Mouse (Mus musculus) midbrain, embryonic 11.5 days (tissue): ENCODE data around the gene Ifnb1. TPM values are rescaled to one million over a fixed set of nuclear protein-coding genes. Genes with fewer than 3 reads are reported as not detected.

Source experiments
- ATAC-seq: fragments of 200-750 bp; cut with Nextera tagmentation; 2 replicates; pipeline ENCODE4 v1.8.0; 2017; ENCODE audit warnings: moderate TSS enrichment, moderate library complexity; ENCODE audit not compliant: low FRiP score
- DNase-seq: peaks from one replicate; pipeline ENCODE4 v3.0.0; 2015; ENCODE audit warnings: low spot score; ENCODE audit errors: missing footprints
- H3K27ac ChIP-seq: fragments of 300-500 bp; sonication (generic); 2 replicates; pipeline ENCODE4 v1.5.1; 2014; ENCODE audit warnings: low read depth, low read length
- H3K27me3 ChIP-seq: fragments of 300-500 bp; sonication (generic); 2 replicates; pipeline ENCODE4 v1.6.1; 2014; ENCODE audit warnings: mild to moderate bottlenecking, low read length, moderate library complexity, mixed read lengths; ENCODE audit not compliant: control insufficient read depth, insufficient read depth
- H3K36me3 ChIP-seq: fragments of 300-500 bp; sonication (generic); 2 replicates; pipeline ENCODE4 v1.6.1; 2014; ENCODE audit warnings: mild to moderate bottlenecking, low read length, moderate library complexity, mixed read lengths; ENCODE audit not compliant: control insufficient read depth, insufficient read depth
- H3K4me1 ChIP-seq: fragments of 300-500 bp; sonication (generic); 2 replicates; pipeline ENCODE4 v1.6.1; 2014; ENCODE audit warnings: low read length; ENCODE audit not compliant: control insufficient read depth, insufficient read depth
- H3K4me2 ChIP-seq: fragments of 300-500 bp; sonication (generic); 2 replicates; pipeline ENCODE4 v1.6.1; 2014; ENCODE audit warnings: mild to moderate bottlenecking, moderate library complexity
- H3K4me3 ChIP-seq: fragments of 300-500 bp; sonication (generic); 2 replicates; pipeline ENCODE4 v1.5.1; 2014; ENCODE audit warnings: low read depth, low read length
- H3K9ac ChIP-seq: fragments of 300-500 bp; sonication (generic); 2 replicates; pipeline ENCODE4 v1.6.1; 2014; ENCODE audit warnings: low read length
- H3K9me3 ChIP-seq: fragments of 300-500 bp; sonication (generic); 2 replicates; pipeline ENCODE4 v1.6.1; 2016; ENCODE audit warnings: low read length; ENCODE audit not compliant: control insufficient read depth
- WGBS: fragments of 180-500 bp; shearing (Covaris S2); extraction: QIAGEN DNeasy Blood & Tissue Kit; methylation state at CpG from one replicate; pipeline ENCODE4 v1.1.7; 2014; 5-methylcytosine and 5-hydroxymethylcytosine counted together
- polyA plus RNA-seq: library from polyadenylated mRNA; unstranded; fragments of >200 nt; fragmentation: Nextera tagmentation; extraction: Ambion mirVana; gene quantifications from 2 replicates; pipeline ENCODE4 v1.2.1, GENCODE M21; 2014

Ifnb1 gene
- polyA plus RNA-seq, 1 experiment from 2014 or later = not detected

DNA sequence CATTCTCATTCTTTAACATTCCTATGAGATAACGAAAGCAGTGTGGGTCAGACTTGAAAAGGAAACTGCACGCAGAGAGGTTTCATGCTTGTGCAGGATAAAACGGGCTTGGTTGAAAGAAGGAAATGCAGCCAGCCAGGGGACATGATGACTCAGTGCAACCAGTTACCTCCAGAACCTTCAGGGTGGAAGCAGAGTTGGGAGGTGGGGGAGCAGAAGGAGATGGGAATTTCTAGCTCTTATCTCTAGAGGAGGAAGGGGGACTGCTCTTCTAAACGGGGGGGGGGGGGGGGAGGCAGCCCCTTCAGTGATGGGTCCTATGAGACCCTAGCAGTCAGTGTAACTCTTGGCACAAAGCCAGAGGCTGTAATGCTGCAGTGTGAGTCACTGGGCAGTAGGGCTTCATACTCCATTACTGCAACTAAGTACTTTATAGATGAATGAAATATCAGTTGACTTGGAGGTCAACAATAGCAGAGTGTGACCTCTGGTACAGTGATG lies 6.8 kb downstream of the Ifnb1 start:
- Histone ChIP-seq H3K9me3 (no peaks in the 10 kb centered on the region), H3K4me2 (no peak overlapping the region), H3K27me3 (no peaks in the 10 kb centered on the region), H3K4me3 (no peak overlapping the region), H3K36me3 (no peaks in the 10 kb centered on the region), H3K9ac (no peak overlapping the region), H3K4me1 (no peaks in the 10 kb centered on the region), H3K27ac (no peak overlapping the region)
- WGBS = 70% methylated on average over 3 of the region's 4 CpGs
- ATAC-seq = no peak
- no peak for DNase-seq

DNA sequence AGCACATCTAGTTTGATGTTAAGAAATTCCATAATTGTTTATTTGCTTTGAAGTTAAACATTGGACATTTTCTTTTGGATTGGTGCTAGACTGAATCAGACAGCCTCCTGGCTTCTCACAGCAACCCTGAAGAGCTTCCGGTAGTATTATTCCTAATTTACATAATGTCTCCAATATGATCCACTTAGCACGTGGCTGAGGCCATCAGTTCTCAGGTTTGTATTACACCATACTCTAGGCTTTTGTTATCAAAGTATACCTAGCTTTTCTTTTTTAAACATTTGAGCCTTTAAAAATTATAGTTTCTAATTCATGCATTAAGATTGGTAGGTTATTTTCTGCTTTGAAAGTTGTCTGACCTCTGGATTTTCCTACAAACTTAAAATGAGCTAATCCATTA lies 7.3 kb downstream of the Ifnb1 start:
- no peak overlapping the region for H3K9ac ChIP-seq
- no peak for DNase-seq
- no peak for ATAC-seq
- no peak overlapping the region for H3K4me2 ChIP-seq
- H3K4me3 ChIP-seq = no peak overlapping the region
- WGBS = 80% methylated on average over 2 of the region's 2 CpGs
- H3K9me3 ChIP-seq = no peaks in the 10 kb centered on the region
- no peaks in the 10 kb centered on the region for H3K4me1 ChIP-seq
- no peak overlapping the region for H3K27ac ChIP-seq
- H3K36me3 ChIP-seq = no peaks in the 10 kb centered on the region
- H3K27me3 ChIP-seq = no peaks in the 10 kb centered on the region

DNA sequence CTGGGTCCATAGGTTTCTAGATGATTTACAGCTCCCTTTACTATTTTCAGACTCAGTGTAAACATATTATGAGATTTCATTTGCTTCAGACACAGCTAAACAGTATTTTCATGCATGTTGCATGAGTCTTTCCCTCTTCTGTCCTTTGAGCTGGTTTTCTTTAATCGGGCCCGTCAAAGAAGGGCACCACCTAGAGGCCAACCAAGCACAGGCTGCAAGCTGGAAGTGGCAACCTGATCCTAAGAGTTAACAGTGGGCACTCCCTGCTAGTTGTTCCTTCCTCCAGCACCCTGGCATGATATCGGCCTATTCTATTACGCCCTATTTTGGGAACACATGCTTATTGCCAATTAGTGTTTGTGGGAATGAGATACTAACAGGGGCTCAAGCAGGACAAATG lies 8.2 kb downstream of the Ifnb1 start:
- Histone ChIP-seq H3K27ac (no peak overlapping the region), H3K9me3 (no peaks in the 10 kb centered on the region), H3K27me3 (no peaks in the 10 kb centered on the region), H3K4me2 (no peak overlapping the region), H3K4me1 (no peaks in the 10 kb centered on the region), H3K9ac (no peak overlapping the region), H3K4me3 (no peak overlapping the region), H3K36me3 (no peaks in the 10 kb centered on the region)
- ATAC-seq (no peak), DNase-seq (peak; percentile 85)
- WGBS = 45% methylated on average over 4 of the region's 4 CpGs

DNA sequence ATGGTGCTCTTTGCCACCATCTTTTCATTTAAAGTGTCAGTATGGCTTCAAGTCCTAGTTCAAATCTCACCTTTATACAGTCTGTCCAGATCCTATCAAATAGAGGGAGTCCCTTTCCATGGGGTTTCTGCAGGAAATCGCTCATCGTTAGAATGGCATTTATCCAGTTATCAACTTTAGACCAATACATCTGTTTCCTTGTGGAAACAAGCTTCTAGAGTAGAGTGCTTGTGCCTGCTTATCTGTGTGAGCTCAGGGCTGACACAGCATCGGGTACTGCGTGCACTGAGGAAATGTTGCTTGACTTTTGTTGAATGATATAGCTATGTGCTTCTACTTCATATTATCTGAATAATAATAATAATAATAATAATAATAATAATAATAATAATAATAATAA lies 8.8 kb downstream of the Ifnb1 start:
- no peak overlapping the region for H3K4me3 ChIP-seq
- no peak overlapping the region for H3K9ac ChIP-seq
- DNase-seq (no peak), ATAC-seq (no peak)
- H3K27me3 ChIP-seq = no peaks in the 10 kb centered on the region
- no peaks in the 10 kb centered on the region for H3K9me3 ChIP-seq
- WGBS = 91% methylated on average over 4 of the region's 4 CpGs
- no peaks in the 10 kb centered on the region for H3K4me1 ChIP-seq
- no peaks in the 10 kb centered on the region for H3K36me3 ChIP-seq
- H3K27ac ChIP-seq = no peak overlapping the region
- H3K4me2 ChIP-seq = no peak overlapping the region

DNA sequence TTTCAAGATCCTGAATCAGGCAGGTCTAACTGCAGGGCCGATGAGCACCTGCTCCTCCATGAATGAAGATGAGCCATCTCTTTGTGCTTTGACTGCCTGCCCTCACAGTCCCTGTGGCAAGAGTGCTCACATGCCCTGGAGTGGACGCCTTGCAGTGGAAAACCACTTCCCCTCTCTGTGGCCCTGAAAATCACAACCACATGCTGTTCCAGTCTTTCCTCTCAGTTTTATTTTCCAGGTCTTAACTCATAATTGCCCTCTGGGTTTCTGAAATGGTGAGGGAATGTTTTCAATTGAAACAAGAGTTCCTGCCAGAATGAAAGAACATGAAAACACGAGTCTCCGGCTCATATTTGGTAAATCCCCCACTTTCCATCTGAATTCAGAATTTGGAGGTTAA lies 18.8 kb downstream of the Ifnb1 start:
- H3K4me3 ChIP-seq = no peak overlapping the region
- 79% methylated on average over 4 of the region's 4 CpGs for WGBS
- no peaks in the 10 kb centered on the region for H3K36me3 ChIP-seq
- no peak overlapping the region for H3K4me2 ChIP-seq
- H3K9me3 ChIP-seq = no peaks in the 10 kb centered on the region
- H3K27ac ChIP-seq = no peak overlapping the region
- H3K9ac ChIP-seq = no peak overlapping the region
- H3K27me3 ChIP-seq = no peaks in the 10 kb centered on the region
- no peak for DNase-seq
- H3K4me1 ChIP-seq = no peaks in the 10 kb centered on the region
- no peak for ATAC-seq

GRCm38 (mm10) chr4:88501247-88501646 lies 21.3 kb downstream of the Ifnb1 start:
- 88% methylated on average over 3 of the region's 3 CpGs for WGBS
- ATAC-seq = no peak

GRCm38 (mm10) chr4:88496321-88497018 lies 26.1 kb downstream of the Ifnb1 start:
- Histone ChIP-seq H3K4me2 (no peak overlapping the region), H3K4me3 (no peak overlapping the region), H3K27me3 (no peaks in the 10 kb centered on the region), H3K9ac (no peak overlapping the region), H3K27ac (no peak overlapping the region), H3K4me1 (no peaks in the 10 kb centered on the region), H3K9me3 (no peaks in the 10 kb centered on the region), H3K36me3 (no peaks in the 10 kb centered on the region)
- 89% methylated on average over 6 of the region's 6 CpGs for WGBS
- ATAC-seq (no peak), DNase-seq (no peak)

More at GRCm38 (mm10) chr4:88501247-88501646, 21.3 kb downstream of the Ifnb1 start:
- Histone ChIP-seq H3K4me1 (no peaks in the 10 kb centered on the region), H3K27me3 (no peaks in the 10 kb centered on the region), H3K4me2 (no peak overlapping the region), H3K4me3 (no peak overlapping the region), H3K27ac (no peak overlapping the region), H3K9me3 (no peaks in the 10 kb centered on the region), H3K36me3 (no peaks in the 10 kb centered on the region), H3K9ac (no peak overlapping the region)
- DNase-seq = no peak

GRCm38 (mm10) chr4:88489622-88490021 lies 33.0 kb downstream of the Ifnb1 start:
- Histone ChIP-seq H3K9ac (no peak overlapping the region), H3K4me3 (no peak overlapping the region), H3K27me3 (no peaks in the 10 kb centered on the region), H3K27ac (no peak overlapping the region), H3K4me1 (no peaks in the 10 kb centered on the region), H3K9me3 (no peaks in the 10 kb centered on the region), H3K4me2 (no peak overlapping the region), H3K36me3 (no peaks in the 10 kb centered on the region)
- no peak for DNase-seq
- no peak for ATAC-seq
- whole genome bisulfite sequencing = 90% methylated on average over 2 of the region's 2 CpGs

GRCm38 (mm10) chr4:88488107-88488506 lies 34.5 kb downstream of the Ifnb1 start:
- no peak for DNase-seq
- no peak for ATAC-seq
- Histone ChIP-seq H3K4me1 (no peaks in the 10 kb centered on the region), H3K36me3 (no peaks in the 10 kb centered on the region), H3K4me3 (no peak overlapping the region), H3K9ac (no peak overlapping the region), H3K27ac (no peak overlapping the region), H3K4me2 (no peak overlapping the region), H3K9me3 (no peaks in the 10 kb centered on the region), H3K27me3 (no peaks in the 10 kb centered on the region)
- 88% methylated on average over 3 of the region's 3 CpGs for WGBS
